Mouse (Mus musculus): ENCODE measurements around the gene Dyrk1b.

DNA sequence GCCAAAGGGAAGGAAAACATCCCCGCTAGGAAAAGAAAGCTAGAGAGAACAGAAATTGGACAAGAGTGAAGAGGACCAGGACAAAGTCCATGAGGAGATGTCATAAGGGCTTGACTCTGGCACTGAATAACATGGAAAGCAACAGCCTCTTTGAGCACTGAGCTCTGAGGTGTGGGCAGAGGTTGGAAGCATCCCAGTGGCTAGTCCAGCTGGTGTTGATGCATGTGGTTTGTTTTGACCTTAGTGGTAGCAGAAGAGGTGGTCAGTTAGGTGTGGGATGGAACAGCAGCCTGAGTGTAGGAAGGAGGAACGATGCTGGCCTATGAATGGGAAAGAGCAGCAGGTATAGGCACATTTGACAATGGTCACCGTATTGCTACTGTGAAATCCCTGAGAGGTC is 12.2 kb downstream of the Dyrk1b start:
- no peak for TF ChIP-seq GATA1 (IDR thresholded peaks at IDR 0.05; ENCODE audit: borderline replicate concordance, low read length)
- TF ChIP-seq FLI1 (IDR thresholded peaks at IDR 0.05; ENCODE audit: low read length) = no peak

Measured in megakaryocyte, embryonic 14.5 days (primary cell).